Mouse (Mus musculus): ENCODE data around the gene Heatr5b. TPM values are rescaled to one million over a fixed set of nuclear protein-coding genes. Genes with fewer than 3 reads are reported as not detected.
A peak's percentile ranks its signal among the peaks of the same experiment; 100 is the strongest.

The Heatr5b gene
- polyA plus RNA-seq (2012; rRNA removed) = 30.8 and 32.3 TPM in 2 replicates

DNA sequence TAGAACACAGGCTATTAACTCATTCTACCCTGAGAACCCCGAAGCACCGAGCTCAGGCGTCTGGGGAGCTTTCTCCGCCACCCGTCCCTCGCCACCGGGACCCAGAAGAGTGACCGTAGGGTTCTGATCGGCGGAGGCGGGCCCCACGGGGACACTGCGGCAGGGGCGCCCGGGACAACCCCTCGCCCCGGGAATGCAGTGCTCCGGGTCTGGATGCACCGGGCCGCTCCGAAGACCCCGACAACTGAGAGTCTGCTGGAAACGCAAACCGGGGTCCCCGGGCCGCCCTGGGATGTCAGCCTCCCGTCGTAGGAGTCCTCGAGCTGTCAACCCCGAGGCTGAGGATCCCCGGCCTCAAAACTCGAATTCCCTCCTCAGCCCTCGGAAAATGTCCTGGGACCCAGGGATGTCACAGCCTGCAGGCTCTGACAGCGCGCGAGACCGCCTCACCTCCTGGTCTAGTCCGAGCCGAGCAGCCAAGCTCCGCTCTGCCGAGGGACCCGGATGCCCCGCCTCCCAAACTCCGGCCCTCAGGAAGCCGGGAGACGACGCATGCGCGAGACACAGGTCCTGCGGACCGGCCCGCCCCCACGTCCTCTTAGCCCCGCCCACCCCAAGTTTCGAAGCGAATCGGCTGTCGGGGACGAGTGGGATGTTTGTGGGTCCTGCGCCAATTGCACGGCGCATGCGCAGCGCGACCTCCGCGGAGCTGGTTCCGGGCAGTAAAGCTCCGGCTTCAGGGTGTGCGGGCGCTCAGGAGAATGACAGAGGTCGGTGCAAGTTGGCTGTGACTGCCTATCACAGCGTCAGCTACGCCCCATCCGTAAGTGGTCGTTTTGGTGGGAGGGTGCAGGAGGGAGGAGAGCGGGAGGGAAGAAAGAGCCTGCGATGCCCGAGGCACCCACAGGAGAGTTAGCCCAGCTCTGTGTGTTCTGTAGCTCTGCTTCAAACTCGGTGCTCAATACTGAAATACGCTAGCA is at the start of gene Heatr5b, which contains the start of gene Gpatch11:
Gene Heatr5b (minus strand): TSS at position 509 of the 980 bp plus-strand sequence.
Gene Gpatch11 (plus strand): TSS at position 712 of the 980 bp plus-strand sequence.
- Histone ChIP-seq H3K36me3 (ENCODE audit: control insufficient read depth, insufficient read depth, low read length) (peaks cover 17% of the 10 kb centered on the region), H3K4me1 (replicated peaks; ENCODE audit: control insufficient read depth, insufficient read depth, low read length) (no peaks in the 10 kb centered on the region), H3K27ac (ENCODE audit: control insufficient read depth, insufficient read depth, low read length) (peak within 1 kb of the TSS; percentile 67), H3K4me3 (ENCODE audit: control insufficient read depth, insufficient read depth, low read length) (peak within 1 kb of the TSS; percentile 86), H3K27me3 (ENCODE audit: control insufficient read depth, insufficient read depth, low read length) (no peaks in the 10 kb centered on the region)
- WGBS = under 1% methylated on average over 81 of the region's 81 CpGs
- TF ChIP-seq CTCF (IDR thresholded peaks at IDR 0.05; ENCODE audit: borderline replicate concordance, control insufficient read depth, extremely low read depth, insufficient read depth, low read length, poor library complexity) = peak; percentile 18; the same call in 1 of the 2 replicates
- TF ChIP-seq POLR2A (IDR thresholded peaks at IDR 0.05; ENCODE audit: control insufficient read depth, extremely low read depth, insufficient read depth, low read length, poor library complexity) = peak; percentile 90
- peak; percentile 97 for DNase-seq

GRCm38 (mm10) chr17:78883291-78883690 is 48.1 kb upstream of the Heatr5b start:
- no peak overlapping the region for H3K4me3 ChIP-seq (ENCODE audit: control insufficient read depth, insufficient read depth, low read length)
- no peaks in the 10 kb centered on the region for H3K36me3 ChIP-seq (ENCODE audit: control insufficient read depth, insufficient read depth, low read length)
- H3K27me3 ChIP-seq (ENCODE audit: control insufficient read depth, insufficient read depth, low read length) = no peaks in the 10 kb centered on the region
- H3K27ac ChIP-seq (ENCODE audit: control insufficient read depth, insufficient read depth, low read length) = no peak overlapping the region
- WGBS = 91% methylated on average over 4 of the region's 4 CpGs
- H3K4me1 ChIP-seq (replicated peaks; ENCODE audit: control insufficient read depth, insufficient read depth, low read length) = peaks cover 11% of the 10 kb centered on the region
- no peak for DNase-seq
- TF ChIP-seq POLR2A (IDR thresholded peaks at IDR 0.05; ENCODE audit: control insufficient read depth, extremely low read depth, insufficient read depth, low read length, poor library complexity) = no peak
- no peak for TF ChIP-seq CTCF (IDR thresholded peaks at IDR 0.05; ENCODE audit: borderline replicate concordance, control insufficient read depth, extremely low read depth, insufficient read depth, low read length, poor library complexity)

DNA sequence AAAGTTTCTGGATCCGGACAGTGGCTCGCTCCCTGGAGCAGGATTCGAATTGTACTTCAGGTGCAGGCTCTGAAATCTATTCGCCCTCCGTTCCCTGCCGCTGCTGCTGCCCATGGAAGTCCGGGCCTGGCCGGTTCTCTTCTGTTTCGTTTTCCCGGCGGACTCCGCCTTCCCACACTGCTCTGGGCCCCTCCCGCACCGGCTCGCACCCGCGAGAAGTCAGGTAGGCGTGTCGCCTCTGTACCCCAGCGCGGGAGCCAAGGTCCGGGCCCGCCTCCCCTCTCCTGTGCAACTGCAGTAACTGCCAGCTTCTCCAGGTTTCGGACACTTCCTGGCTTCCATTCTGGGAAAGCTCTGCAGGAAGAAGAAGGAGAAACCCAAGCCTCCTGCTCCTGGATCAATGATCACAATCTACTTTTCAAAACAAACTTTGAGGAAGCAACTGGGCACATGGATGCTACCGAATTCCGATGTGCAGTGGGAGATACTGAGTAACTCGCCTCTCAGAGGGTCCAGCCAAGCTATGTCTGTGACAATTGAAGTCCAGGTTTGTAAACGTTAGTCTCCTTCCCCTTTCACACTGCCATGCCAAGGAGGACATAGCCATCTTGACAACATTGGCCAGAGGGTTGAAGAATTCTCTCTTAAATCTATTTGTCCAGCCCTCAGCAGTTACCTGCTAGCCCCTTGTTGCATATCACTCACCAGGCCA is 47.4 kb upstream of the Heatr5b start, which contains the start of gene Eif2ak2:
Gene Eif2ak2 (minus strand): TSS at position 173 of the 712 bp plus-strand sequence.
- Histone ChIP-seq H3K4me1 (replicated peaks; ENCODE audit: control insufficient read depth, insufficient read depth, low read length) (peaks cover 11% of the 10 kb centered on the region), H3K4me3 (ENCODE audit: control insufficient read depth, insufficient read depth, low read length) (peak within 1 kb of the TSS; percentile 90), H3K27me3 (ENCODE audit: control insufficient read depth, insufficient read depth, low read length) (no peaks in the 10 kb centered on the region), H3K36me3 (ENCODE audit: control insufficient read depth, insufficient read depth, low read length) (peaks cover 1% of the 10 kb centered on the region; the same call in 1 of the 2 replicates), H3K27ac (ENCODE audit: control insufficient read depth, insufficient read depth, low read length) (peak within 1 kb of the TSS; percentile 41; the same call in 1 of the 2 replicates)
- peak; percentile 75 for DNase-seq
- 3% methylated on average over 28 of the region's 28 CpGs for WGBS
- TF ChIP-seq CTCF (IDR thresholded peaks at IDR 0.05; ENCODE audit: borderline replicate concordance, control insufficient read depth, extremely low read depth, insufficient read depth, low read length, poor library complexity) (no peak), POLR2A (IDR thresholded peaks at IDR 0.05; ENCODE audit: control insufficient read depth, extremely low read depth, insufficient read depth, low read length, poor library complexity) (no peak)

GRCm38 (mm10) chr17:78881878-78882304 is 46.7 kb upstream of the Heatr5b start:
- no peaks in the 10 kb centered on the region for H3K27me3 ChIP-seq (ENCODE audit: control insufficient read depth, insufficient read depth, low read length)
- peak; percentile 41 for DNase-seq
- H3K4me1 ChIP-seq (replicated peaks; ENCODE audit: control insufficient read depth, insufficient read depth, low read length) = peaks cover 11% of the 10 kb centered on the region
- H3K36me3 ChIP-seq (ENCODE audit: control insufficient read depth, insufficient read depth, low read length) = peaks cover 3% of the 10 kb centered on the region; the same call in 1 of the 2 replicates
- H3K4me3 ChIP-seq (ENCODE audit: control insufficient read depth, insufficient read depth, low read length) = peak overlapping the region; percentile 90
- H3K27ac ChIP-seq (ENCODE audit: control insufficient read depth, insufficient read depth, low read length) = no peak overlapping the region
- no peak for TF ChIP-seq POLR2A (IDR thresholded peaks at IDR 0.05; ENCODE audit: control insufficient read depth, extremely low read depth, insufficient read depth, low read length, poor library complexity)
- TF ChIP-seq CTCF (IDR thresholded peaks at IDR 0.05; ENCODE audit: borderline replicate concordance, control insufficient read depth, extremely low read depth, insufficient read depth, low read length, poor library complexity) = no peak
- WGBS = 3% methylated on average over 6 of the region's 7 CpGs

- Histone ChIP-seq H3K36me3 (ENCODE audit: control insufficient read depth, insufficient read depth, low read length) (peaks cover 13% of the 10 kb centered on the region), H3K27me3 (ENCODE audit: control insufficient read depth, insufficient read depth, low read length) (no peaks in the 10 kb centered on the region), H3K4me3 (ENCODE audit: control insufficient read depth, insufficient read depth, low read length) (no peak overlapping the region), H3K4me1 (replicated peaks; ENCODE audit: control insufficient read depth, insufficient read depth, low read length) (no peaks in the 10 kb centered on the region), H3K27ac (ENCODE audit: control insufficient read depth, insufficient read depth, low read length) (no peak overlapping the region)
- no peak for TF ChIP-seq POLR2A (IDR thresholded peaks at IDR 0.05; ENCODE audit: control insufficient read depth, extremely low read depth, insufficient read depth, low read length, poor library complexity)
- TF ChIP-seq CTCF (IDR thresholded peaks at IDR 0.05; ENCODE audit: borderline replicate concordance, control insufficient read depth, extremely low read depth, insufficient read depth, low read length, poor library complexity) = no peak
- DNase-seq = no peak
- 91% methylated on average over 6 of the region's 6 CpGs for WGBS
Measured at GRCm38 (mm10) chr17:78873886-78874285, 38.7 kb upstream of the Heatr5b start.

GRCm38 (mm10) chr17:78856243-78856642 is 21.1 kb upstream of the Heatr5b start:
- no peak for DNase-seq
- WGBS = 92% methylated on average over 10 of the region's 10 CpGs
- TF ChIP-seq POLR2A (IDR thresholded peaks at IDR 0.05; ENCODE audit: control insufficient read depth, extremely low read depth, insufficient read depth, low read length, poor library complexity) (no peak), CTCF (IDR thresholded peaks at IDR 0.05; ENCODE audit: borderline replicate concordance, control insufficient read depth, extremely low read depth, insufficient read depth, low read length, poor library complexity) (no peak)
- Histone ChIP-seq H3K4me3 (ENCODE audit: control insufficient read depth, insufficient read depth, low read length) (no peak overlapping the region), H3K27ac (ENCODE audit: control insufficient read depth, insufficient read depth, low read length) (no peak overlapping the region), H3K4me1 (replicated peaks; ENCODE audit: control insufficient read depth, insufficient read depth, low read length) (no peaks in the 10 kb centered on the region), H3K36me3 (ENCODE audit: control insufficient read depth, insufficient read depth, low read length) (peaks cover 9% of the 10 kb centered on the region), H3K27me3 (ENCODE audit: control insufficient read depth, insufficient read depth, low read length) (no peaks in the 10 kb centered on the region)

Measured in thymus, adult 2 months (tissue).